Mouse (Mus musculus): Measurements from ENCODE around the gene Vmac. TPM values are rescaled to one million over a fixed set of nuclear protein-coding genes. Genes with fewer than 3 reads are reported as not detected.
A peak's percentile ranks its signal among the peaks of the same experiment; 100 is the strongest.

The Vmac gene
- polyA plus RNA-seq, 1 experiment from 2014 or later: 17.5 TPM

DNA sequence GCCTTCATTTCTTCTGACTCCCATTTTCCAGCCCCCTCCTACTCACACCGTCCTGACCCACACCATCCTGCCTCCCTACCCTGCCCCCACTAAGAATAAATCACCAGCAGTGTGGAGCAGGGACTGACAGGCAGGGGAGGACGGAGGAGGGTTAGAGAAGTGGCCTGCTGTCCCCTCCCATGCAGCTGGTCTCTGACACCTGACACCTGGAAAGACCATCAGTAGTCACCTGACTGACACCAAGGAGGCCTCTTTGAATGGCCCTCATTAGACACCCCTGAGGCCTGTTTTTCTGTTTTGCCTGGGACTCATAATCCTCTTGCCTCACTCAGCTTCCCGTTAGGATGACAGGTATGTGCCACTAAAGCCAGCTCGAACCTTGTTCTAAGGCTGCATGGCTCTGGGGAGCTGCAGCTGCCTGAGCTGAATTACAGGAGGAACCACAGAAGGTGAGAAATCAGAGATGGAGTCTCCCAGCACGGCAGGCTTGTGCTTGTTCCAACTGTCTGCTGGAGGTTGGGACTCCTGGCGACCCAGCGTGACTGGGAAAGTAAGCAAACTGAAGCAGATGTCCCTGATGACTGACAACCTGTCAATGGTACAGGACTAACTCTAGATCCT is 9.3 kb upstream of the Vmac start:
- Histone ChIP-seq H3K27ac (ENCODE audit: low read length) (no peak overlapping the region), H3K9me3 (ENCODE audit: low read length) (no peaks in the 10 kb centered on the region), H3K36me3 (ENCODE audit: insufficient read depth, low read length) (peaks cover 6% of the 10 kb centered on the region; the same call in 1 of the 2 replicates), H3K4me3 (ENCODE audit: low read depth, low read length) (no peak overlapping the region), H3K4me1 (ENCODE audit: insufficient read depth, low read depth, low read length) (no peaks in the 10 kb centered on the region), H3K27me3 (replicated peaks; ENCODE audit: insufficient read depth, low read length) (no peaks in the 10 kb centered on the region), H3K4me2 (replicated peaks; ENCODE audit: low read depth, low read length) (no peak overlapping the region), H3K9ac (replicated peaks; ENCODE audit: low read depth) (no peak overlapping the region)
- ATAC-seq (no peak), DNase-seq (ENCODE audit: low spot score) (no peak)
- WGBS: 21% methylated on average over 7 of the region's 7 CpGs
- TF ChIP-seq CTCF (IDR thresholded peaks at IDR 0.05) (no peak), EP300 (IDR thresholded peaks at IDR 0.05) (no peak)

DNA sequence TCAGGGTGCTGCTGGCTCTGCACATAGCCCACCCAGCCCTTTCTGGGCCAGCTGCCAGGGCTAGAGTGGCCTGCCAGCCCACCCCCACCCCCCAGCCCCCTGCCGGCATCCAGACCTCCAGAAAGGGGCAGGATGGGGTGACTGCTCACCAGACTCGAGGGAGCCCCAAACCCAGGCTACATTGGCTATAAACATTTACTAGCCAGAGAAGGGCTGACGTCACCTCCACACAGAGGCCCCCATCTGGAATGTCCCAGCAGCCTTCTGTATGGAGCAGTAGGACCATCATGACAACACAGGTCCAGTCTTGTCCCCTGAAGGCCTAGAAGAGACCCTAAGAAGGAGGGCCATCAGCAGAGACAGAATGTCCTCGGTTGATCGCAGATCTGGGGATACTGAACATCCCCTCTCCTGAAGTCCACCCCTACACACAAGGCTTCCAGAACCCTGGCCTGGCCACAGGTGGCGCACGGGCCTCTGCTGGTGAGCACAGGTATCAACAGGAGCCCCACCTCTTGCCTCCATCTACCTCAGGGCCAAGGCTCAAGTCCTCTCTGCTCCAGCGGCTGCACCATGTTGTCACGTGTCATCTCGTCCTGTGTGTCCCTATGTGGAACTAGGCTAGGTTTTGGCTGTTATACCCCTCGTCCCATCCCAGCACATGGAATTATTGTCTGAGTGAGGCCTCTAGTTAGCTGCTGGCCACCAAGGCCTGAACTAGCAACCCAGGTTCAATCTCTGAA is 5.8 kb upstream of the Vmac start:
- no peak for TF ChIP-seq EP300 (IDR thresholded peaks at IDR 0.05)
- no peak for TF ChIP-seq CTCF (IDR thresholded peaks at IDR 0.05)
- Histone ChIP-seq H3K27me3 (replicated peaks; ENCODE audit: insufficient read depth, low read length) (no peaks in the 10 kb centered on the region), H3K36me3 (ENCODE audit: insufficient read depth, low read length) (peaks cover 6% of the 10 kb centered on the region; the same call in 1 of the 2 replicates), H3K9me3 (ENCODE audit: low read length) (no peaks in the 10 kb centered on the region), H3K4me2 (replicated peaks; ENCODE audit: low read depth, low read length) (no peak overlapping the region), H3K9ac (replicated peaks; ENCODE audit: low read depth) (no peak overlapping the region), H3K27ac (ENCODE audit: low read length) (no peak overlapping the region), H3K4me1 (ENCODE audit: insufficient read depth, low read depth, low read length) (peaks cover under 1% of the 10 kb centered on the region; the same call in 1 of the 2 replicates), H3K4me3 (ENCODE audit: low read depth, low read length) (no peak overlapping the region)
- no peak for ATAC-seq
- DNase-seq (ENCODE audit: low spot score): no peak
- WGBS: 76% methylated on average over 11 of the region's 11 CpGs

DNA sequence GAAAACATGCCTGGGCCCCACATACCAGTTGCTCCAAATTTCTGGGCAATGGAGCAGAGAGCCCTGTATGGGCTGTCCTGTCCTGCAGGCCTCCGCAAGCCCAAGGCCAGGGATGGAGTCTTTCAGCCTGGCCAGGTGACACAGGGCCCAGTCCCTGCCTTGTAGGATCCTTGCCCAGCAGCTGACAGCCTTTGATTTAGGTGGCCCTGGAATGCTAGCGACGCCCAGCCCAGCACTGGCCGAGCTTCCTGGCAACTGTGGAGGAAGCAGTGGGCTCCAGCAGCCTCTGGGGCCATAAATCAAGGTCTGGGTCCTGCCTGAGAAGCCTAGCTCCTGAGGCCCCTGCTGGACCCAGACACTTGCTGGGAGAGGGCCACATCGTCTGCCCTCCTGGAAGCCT is 4.6 kb upstream of the Vmac start:
- Histone ChIP-seq H3K9ac (replicated peaks; ENCODE audit: low read depth) (no peak overlapping the region), H3K27me3 (replicated peaks; ENCODE audit: insufficient read depth, low read length) (no peaks in the 10 kb centered on the region)

DNA sequence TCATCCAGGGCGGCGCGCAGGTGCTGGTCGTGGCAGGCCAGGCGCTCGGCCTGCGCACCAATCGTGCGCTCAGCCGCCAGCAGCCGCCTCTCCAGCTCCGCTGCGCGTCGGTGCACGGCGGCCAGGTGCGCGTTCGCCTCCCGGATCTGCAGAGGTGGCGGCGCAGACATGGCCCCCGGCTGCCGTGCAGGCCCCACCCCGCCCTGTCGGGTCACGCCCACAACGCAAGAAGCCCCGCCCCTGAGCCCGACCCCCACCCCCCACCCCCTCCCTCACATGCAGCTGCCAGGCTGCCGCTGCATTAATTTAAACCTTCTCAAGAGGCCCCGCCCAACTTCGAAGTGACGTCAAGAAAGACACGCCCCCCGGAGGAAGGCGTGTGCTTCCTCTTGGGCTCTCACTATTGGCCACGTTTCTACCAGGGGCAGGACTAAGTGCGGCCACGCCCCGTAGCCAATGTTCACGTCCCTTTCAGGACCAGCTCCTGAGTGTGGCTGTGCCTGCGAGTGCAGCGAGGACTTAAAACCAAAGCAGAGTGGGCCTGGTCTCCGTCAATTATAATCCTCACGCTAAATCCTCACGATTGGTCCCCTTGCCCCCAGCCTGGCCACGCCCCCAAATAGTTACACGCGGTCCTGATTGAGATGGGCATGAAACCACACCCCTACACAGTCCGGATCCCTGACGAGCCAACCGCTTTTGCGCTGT is 1.0 kb downstream of the Vmac start:
- no peaks in the 10 kb centered on the region for H3K27me3 ChIP-seq (replicated peaks; ENCODE audit: insufficient read depth, low read length)
- no peaks in the 10 kb centered on the region for H3K9me3 ChIP-seq (ENCODE audit: low read length)
- H3K9ac ChIP-seq (replicated peaks; ENCODE audit: low read depth): peak overlapping the region; percentile 20; the same call in 1 of the 2 replicates
- peak overlapping the region; percentile 81 for H3K4me2 ChIP-seq (replicated peaks; ENCODE audit: low read depth, low read length)
- peak overlapping the region; percentile 85 for H3K4me3 ChIP-seq (ENCODE audit: low read depth, low read length)
- H3K27ac ChIP-seq (ENCODE audit: low read length): peak overlapping the region; percentile 62
- under 1% methylated on average over 27 of the region's 55 CpGs for WGBS
- TF ChIP-seq CTCF (IDR thresholded peaks at IDR 0.05): no peak
- no peak for TF ChIP-seq EP300 (IDR thresholded peaks at IDR 0.05)
- peaks cover 6% of the 10 kb centered on the region for H3K36me3 ChIP-seq (ENCODE audit: insufficient read depth, low read length)
- DNase-seq (ENCODE audit: low spot score): peak; percentile 99
- peak; percentile 92 for ATAC-seq
- H3K4me1 ChIP-seq (ENCODE audit: insufficient read depth, low read depth, low read length): peaks cover 12% of the 10 kb centered on the region; the same call in 1 of the 2 replicates

More for the DNA sequence above, 4.6 kb upstream of the Vmac start:
- Histone ChIP-seq H3K9me3 (ENCODE audit: low read length) (no peaks in the 10 kb centered on the region), H3K4me1 (ENCODE audit: insufficient read depth, low read depth, low read length) (peaks cover 3% of the 10 kb centered on the region; the same call in 1 of the 2 replicates), H3K36me3 (ENCODE audit: insufficient read depth, low read length) (peaks cover 6% of the 10 kb centered on the region; the same call in 1 of the 2 replicates), H3K27ac (ENCODE audit: low read length) (no peak overlapping the region), H3K4me2 (replicated peaks; ENCODE audit: low read depth, low read length) (no peak overlapping the region), H3K4me3 (ENCODE audit: low read depth, low read length) (no peak overlapping the region)
- TF ChIP-seq CTCF (IDR thresholded peaks at IDR 0.05) (no peak), EP300 (IDR thresholded peaks at IDR 0.05) (no peak)
- ATAC-seq: no peak
- WGBS: 65% methylated on average over 5 of the region's 5 CpGs
- DNase-seq (ENCODE audit: low spot score): no peak

DNA sequence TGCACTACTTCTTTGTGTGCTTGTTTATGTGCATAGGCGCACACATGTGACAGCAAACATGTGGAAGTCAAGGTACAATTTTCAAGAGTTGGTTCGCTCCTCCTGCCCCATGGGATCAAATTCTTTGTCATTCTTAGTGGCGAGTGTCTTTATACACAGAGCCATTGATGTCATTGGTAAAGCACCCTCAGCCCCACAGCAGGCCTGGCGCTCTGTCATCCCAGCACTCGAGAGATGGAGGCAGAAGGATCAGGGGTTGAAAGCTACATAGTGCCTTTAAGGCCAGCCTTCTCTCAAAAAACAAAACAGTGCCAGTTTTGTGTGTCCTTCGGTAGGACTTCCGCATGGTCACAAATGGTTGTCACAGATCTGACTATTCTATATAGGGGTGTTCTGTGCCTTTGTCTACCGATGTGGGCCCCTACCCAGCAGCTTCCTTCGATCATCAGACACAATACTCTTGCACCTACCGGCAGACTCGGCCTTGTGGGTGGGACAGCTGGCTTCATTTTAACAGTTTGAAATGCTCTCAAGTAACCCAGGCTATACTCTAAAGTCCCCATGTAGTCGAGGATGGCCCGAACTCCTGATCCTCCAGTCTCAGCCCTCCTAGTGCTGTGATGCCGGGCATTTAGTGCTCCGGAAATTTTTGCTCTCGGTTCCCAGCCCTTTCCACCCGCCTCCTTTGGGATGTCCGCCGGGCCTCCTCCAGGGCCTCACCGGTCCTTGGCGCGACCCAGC is 1.7 kb downstream of the Vmac start:
- Histone ChIP-seq H3K4me2 (replicated peaks; ENCODE audit: low read depth, low read length) (peak overlapping the region; percentile 81), H3K27me3 (replicated peaks; ENCODE audit: insufficient read depth, low read length) (no peaks in the 10 kb centered on the region), H3K27ac (ENCODE audit: low read length) (peak overlapping the region; percentile 39; the same call in 1 of the 2 replicates), H3K4me1 (ENCODE audit: insufficient read depth, low read depth, low read length) (peaks cover 12% of the 10 kb centered on the region; the same call in 1 of the 2 replicates), H3K36me3 (ENCODE audit: insufficient read depth, low read length) (peaks cover 14% of the 10 kb centered on the region), H3K9ac (replicated peaks; ENCODE audit: low read depth) (peak overlapping the region; percentile 20; the same call in 1 of the 2 replicates), H3K9me3 (ENCODE audit: low read length) (no peaks in the 10 kb centered on the region), H3K4me3 (ENCODE audit: low read depth, low read length) (peak overlapping the region; percentile 85)
- TF ChIP-seq CTCF (IDR thresholded peaks at IDR 0.05) (no peak), EP300 (IDR thresholded peaks at IDR 0.05) (no peak)
- no peak for DNase-seq (ENCODE audit: low spot score)
- no peak for ATAC-seq
- WGBS: 23% methylated on average over 22 of the region's 22 CpGs

Measured in lung, postnatal 0 days (tissue).